Mouse (Mus musculus): Measurements from ENCODE around the gene Adat1. TPM values are rescaled to one million over a fixed set of nuclear protein-coding genes. Genes with fewer than 3 reads are reported as not detected.

Gene Adat1
- polyA plus RNA-seq, 1 experiment: 0.91 TPM

GRCm38 (mm10) chr8:111974138-111974537 lies 18.0 kb downstream of the Adat1 start:
- H3K27ac ChIP-seq (ENCODE audit: insufficient read depth, low read depth, low read length): no peak overlapping the region
- H3K36me3 ChIP-seq (ENCODE audit: control insufficient read depth, insufficient read depth, low read length): peaks cover 10% of the 10 kb centered on the region; the same call in 1 of the 2 replicates
- no peak overlapping the region for H3K4me3 ChIP-seq (ENCODE audit: low read depth, low read length)
- 95% methylated on average over 12 of the region's 12 CpGs for whole genome bisulfite sequencing
- no peaks in the 10 kb centered on the region for H3K27me3 ChIP-seq (ENCODE audit: control insufficient read depth, insufficient read depth, low read length)
- H3K4me1 ChIP-seq (ENCODE audit: control insufficient read depth, insufficient read depth, insufficient read length, low read length): peaks cover 5% of the 10 kb centered on the region; the same call in 1 of the 2 replicates
- TF ChIP-seq CTCF (IDR thresholded peaks at IDR 0.05; ENCODE audit: extremely low read depth, insufficient read length, insufficient replicate concordance, low read depth, low read length) (no peak), POLR2A (IDR thresholded peaks at IDR 0.05; ENCODE audit: low read depth, low read length) (no peak)

- H3K4me3 ChIP-seq (ENCODE audit: low read depth, low read length): no peak overlapping the region
- no peaks in the 10 kb centered on the region for H3K4me1 ChIP-seq (ENCODE audit: control insufficient read depth, insufficient read depth, insufficient read length, low read length)
- no peaks in the 10 kb centered on the region for H3K27me3 ChIP-seq (ENCODE audit: control insufficient read depth, insufficient read depth, low read length)
- no peak for TF ChIP-seq CTCF (IDR thresholded peaks at IDR 0.05; ENCODE audit: extremely low read depth, insufficient read length, insufficient replicate concordance, low read depth, low read length)
- no peak for TF ChIP-seq POLR2A (IDR thresholded peaks at IDR 0.05; ENCODE audit: low read depth, low read length)
- WGBS: 73% methylated on average over 5 of the region's 5 CpGs
- no peak overlapping the region for H3K27ac ChIP-seq (ENCODE audit: insufficient read depth, low read depth, low read length)
- no peaks in the 10 kb centered on the region; the same call in 1 of the 2 replicates for H3K36me3 ChIP-seq (ENCODE audit: control insufficient read depth, insufficient read depth, low read length)
These were observed 23.1 kb downstream of the Adat1 start for GRCm38 (mm10) chr8:111968991-111969390.

GRCm38 (mm10) chr8:111968541-111968940 lies 23.6 kb downstream of the Adat1 start:
- no peaks in the 10 kb centered on the region; the same call in 1 of the 2 replicates for H3K36me3 ChIP-seq (ENCODE audit: control insufficient read depth, insufficient read depth, low read length)
- H3K27me3 ChIP-seq (ENCODE audit: control insufficient read depth, insufficient read depth, low read length): no peaks in the 10 kb centered on the region
- H3K4me3 ChIP-seq (ENCODE audit: low read depth, low read length): no peak overlapping the region
- WGBS: 88% methylated on average over 10 of the region's 10 CpGs
- no peaks in the 10 kb centered on the region for H3K4me1 ChIP-seq (ENCODE audit: control insufficient read depth, insufficient read depth, insufficient read length, low read length)
- TF ChIP-seq POLR2A (IDR thresholded peaks at IDR 0.05; ENCODE audit: low read depth, low read length): no peak
- TF ChIP-seq CTCF (IDR thresholded peaks at IDR 0.05; ENCODE audit: extremely low read depth, insufficient read length, insufficient replicate concordance, low read depth, low read length): no peak
- no peak overlapping the region for H3K27ac ChIP-seq (ENCODE audit: insufficient read depth, low read depth, low read length)

- H3K4me3 ChIP-seq (ENCODE audit: low read depth, low read length): no peak overlapping the region
- WGBS: 79% methylated on average over 5 of the region's 5 CpGs
- H3K27me3 ChIP-seq (ENCODE audit: control insufficient read depth, insufficient read depth, low read length): no peaks in the 10 kb centered on the region
These were observed 24.7 kb downstream of the Adat1 start for GRCm38 (mm10) chr8:111967246-111967870.

GRCm38 (mm10) chr8:111964849-111965561 lies 27.1 kb downstream of the Adat1 start:
- Histone ChIP-seq H3K27ac (ENCODE audit: insufficient read depth, low read depth, low read length) (no peak overlapping the region), H3K27me3 (ENCODE audit: control insufficient read depth, insufficient read depth, low read length) (no peaks in the 10 kb centered on the region), H3K4me1 (ENCODE audit: control insufficient read depth, insufficient read depth, insufficient read length, low read length) (no peaks in the 10 kb centered on the region), H3K36me3 (ENCODE audit: control insufficient read depth, insufficient read depth, low read length) (no peaks in the 10 kb centered on the region; the same call in 1 of the 2 replicates), H3K4me3 (ENCODE audit: low read depth, low read length) (no peak overlapping the region)
- no peak for TF ChIP-seq POLR2A (IDR thresholded peaks at IDR 0.05; ENCODE audit: low read depth, low read length)
- TF ChIP-seq CTCF (IDR thresholded peaks at IDR 0.05; ENCODE audit: extremely low read depth, insufficient read length, insufficient replicate concordance, low read depth, low read length): no peak
- 60% methylated on average over 7 of the region's 7 CpGs for WGBS

More at GRCm38 (mm10) chr8:111967246-111967870, 24.7 kb downstream of the Adat1 start:
- Histone ChIP-seq H3K36me3 (ENCODE audit: control insufficient read depth, insufficient read depth, low read length) (no peaks in the 10 kb centered on the region; the same call in 1 of the 2 replicates), H3K27ac (ENCODE audit: insufficient read depth, low read depth, low read length) (no peak overlapping the region), H3K4me1 (ENCODE audit: control insufficient read depth, insufficient read depth, insufficient read length, low read length) (no peaks in the 10 kb centered on the region)
- no peak for TF ChIP-seq POLR2A (IDR thresholded peaks at IDR 0.05; ENCODE audit: low read depth, low read length)
- TF ChIP-seq CTCF (IDR thresholded peaks at IDR 0.05; ENCODE audit: extremely low read depth, insufficient read length, insufficient replicate concordance, low read depth, low read length): no peak

GRCm38 (mm10) chr8:111964351-111964750 lies 27.8 kb downstream of the Adat1 start:
- H3K4me3 ChIP-seq (ENCODE audit: low read depth, low read length): no peak overlapping the region
- 61% methylated on average over 5 of the region's 5 CpGs for WGBS

GRCm38 (mm10) chr8:111963546-111963945 lies 28.6 kb downstream of the Adat1 start:
- Histone ChIP-seq H3K4me3 (ENCODE audit: low read depth, low read length) (no peak overlapping the region), H3K27me3 (ENCODE audit: control insufficient read depth, insufficient read depth, low read length) (no peaks in the 10 kb centered on the region), H3K36me3 (ENCODE audit: control insufficient read depth, insufficient read depth, low read length) (no peaks in the 10 kb centered on the region; the same call in 1 of the 2 replicates), H3K27ac (ENCODE audit: insufficient read depth, low read depth, low read length) (no peak overlapping the region), H3K4me1 (ENCODE audit: control insufficient read depth, insufficient read depth, insufficient read length, low read length) (no peaks in the 10 kb centered on the region)
- TF ChIP-seq POLR2A (IDR thresholded peaks at IDR 0.05; ENCODE audit: low read depth, low read length) (no peak), CTCF (IDR thresholded peaks at IDR 0.05; ENCODE audit: extremely low read depth, insufficient read length, insufficient replicate concordance, low read depth, low read length) (no peak)
- WGBS: 92% methylated on average over 4 of the region's 4 CpGs

More at GRCm38 (mm10) chr8:111964351-111964750, 27.8 kb downstream of the Adat1 start:
- Histone ChIP-seq H3K27ac (ENCODE audit: insufficient read depth, low read depth, low read length) (no peak overlapping the region), H3K27me3 (ENCODE audit: control insufficient read depth, insufficient read depth, low read length) (no peaks in the 10 kb centered on the region), H3K4me1 (ENCODE audit: control insufficient read depth, insufficient read depth, insufficient read length, low read length) (no peaks in the 10 kb centered on the region), H3K36me3 (ENCODE audit: control insufficient read depth, insufficient read depth, low read length) (no peaks in the 10 kb centered on the region; the same call in 1 of the 2 replicates)
- TF ChIP-seq CTCF (IDR thresholded peaks at IDR 0.05; ENCODE audit: extremely low read depth, insufficient read length, insufficient replicate concordance, low read depth, low read length) (no peak), POLR2A (IDR thresholded peaks at IDR 0.05; ENCODE audit: low read depth, low read length) (no peak)

Data from small intestine, adult 2 months (tissue).